Mouse (Mus musculus) embryonic fibroblast, embryonic 13.5 days (primary cell): ENCODE results near the gene Tmem87a.

ENCODE experiments used
- CTCF ChIP-seq: IDR thresholded peaks from 2 replicates; pipeline ENCODE4 v1.5.1; 2011; ENCODE audit warnings: mild to moderate bottlenecking, control low read depth, low read length, moderate library complexity, borderline replicate concordance; ENCODE audit not compliant: insufficient read depth
- POLR2A ChIP-seq: IDR thresholded peaks from 2 replicates; pipeline ENCODE4 v1.6.1; 2011; ENCODE audit warnings: low read depth, mild to moderate bottlenecking, control low read depth, low read length, moderate library complexity

GRCm38 (mm10) chr2:120315077-120315476, 88.8 kb downstream of the Tmem87a start:
- TF ChIP-seq CTCF: no peak
- TF ChIP-seq POLR2A: no peak
